Mouse (Mus musculus): ENCODE results near the gene Lemd1. TPM values are rescaled to one million over a fixed set of nuclear protein-coding genes. Genes with fewer than 3 reads are reported as not detected.
"Not testable (repeated sequence)": the region's sequence is repeated elsewhere in the genome, so short reads cannot be mapped to it uniquely, and the experiment has no call there.

The Lemd1 gene
- total RNA-seq, 2 experiments from 2014 or later, result not detected

- ATAC-seq (replicated peaks; ENCODE audit: low FRiP score, poor library complexity, severe bottlenecking), result no peak
Observed at GRCm38 (mm10) chr1:132234757-132235273, 43.6 kb downstream of the Lemd1 start.

- ATAC-seq (replicated peaks; ENCODE audit: low FRiP score, poor library complexity, severe bottlenecking), result peak; percentile 72; the same call in 1 of the 2 replicates
Observed at GRCm38 (mm10) chr1:132237585-132238159, 46.4 kb downstream of the Lemd1 start.

GRCm38 (mm10) chr1:132245010-132245409 is 53.8 kb downstream of the Lemd1 start:
- no peak for ATAC-seq (replicated peaks; ENCODE audit: low FRiP score, poor library complexity, severe bottlenecking)

GRCm38 (mm10) chr1:132246137-132246536 is 54.9 kb downstream of the Lemd1 start:
- ATAC-seq (replicated peaks; ENCODE audit: low FRiP score, poor library complexity, severe bottlenecking), result no peak

GRCm38 (mm10) chr1:132246641-132247040 is 55.4 kb downstream of the Lemd1 start:
- no peak for ATAC-seq (replicated peaks; ENCODE audit: low FRiP score, poor library complexity, severe bottlenecking)

GRCm38 (mm10) chr1:132254467-132254866 is 63.2 kb downstream of the Lemd1 start:
- ATAC-seq (replicated peaks; ENCODE audit: low FRiP score, poor library complexity, severe bottlenecking), result no peak

GRCm38 (mm10) chr1:132260331-132260730 is 69.1 kb downstream of the Lemd1 start:
- no peak for ATAC-seq (replicated peaks; ENCODE audit: low FRiP score, poor library complexity, severe bottlenecking)

- ATAC-seq (replicated peaks; ENCODE audit: low FRiP score, poor library complexity, severe bottlenecking), result 0 out of 2 replicates have a peak, but pooled peaks have one; percentile 31
Observed at GRCm38 (mm10) chr1:132261058-132261457, 69.8 kb downstream of the Lemd1 start.

GRCm38 (mm10) chr1:132263618-132264017 is 72.4 kb downstream of the Lemd1 start:
- ATAC-seq (replicated peaks; ENCODE audit: low FRiP score, poor library complexity, severe bottlenecking), result no peak

- peak; percentile 88 for ATAC-seq (replicated peaks; ENCODE audit: low FRiP score, poor library complexity, severe bottlenecking)
Observed at GRCm38 (mm10) chr1:132264577-132264976, 73.3 kb downstream of the Lemd1 start.

- no peak for ATAC-seq (replicated peaks; ENCODE audit: low FRiP score, poor library complexity, severe bottlenecking)
Observed at GRCm38 (mm10) chr1:132265211-132265859, 74.1 kb downstream of the Lemd1 start.

GRCm38 (mm10) chr1:132265936-132266335 is 74.7 kb downstream of the Lemd1 start:
- ATAC-seq (replicated peaks; ENCODE audit: low FRiP score, poor library complexity, severe bottlenecking), result no peak

- ATAC-seq (replicated peaks; ENCODE audit: low FRiP score, poor library complexity, severe bottlenecking), result no peak
Observed at GRCm38 (mm10) chr1:132266791-132267557, 75.7 kb downstream of the Lemd1 start.

GRCm38 (mm10) chr1:132267959-132268358 is 76.7 kb downstream of the Lemd1 start:
- ATAC-seq (replicated peaks; ENCODE audit: low FRiP score, poor library complexity, severe bottlenecking), result no peak

GRCm38 (mm10) chr1:132268418-132269060 is 77.3 kb downstream of the Lemd1 start:
- no peak for ATAC-seq (replicated peaks; ENCODE audit: low FRiP score, poor library complexity, severe bottlenecking)

GRCm38 (mm10) chr1:132271237-132271636 is 80.0 kb downstream of the Lemd1 start:
- no peak for ATAC-seq (replicated peaks; ENCODE audit: low FRiP score, poor library complexity, severe bottlenecking)

- ATAC-seq (replicated peaks; ENCODE audit: low FRiP score, poor library complexity, severe bottlenecking), result no peak
Observed at GRCm38 (mm10) chr1:132276694-132277093, 85.5 kb downstream of the Lemd1 start.

- no peak for ATAC-seq (replicated peaks; ENCODE audit: low FRiP score, poor library complexity, severe bottlenecking)
Observed at GRCm38 (mm10) chr1:132277124-132277523, 85.9 kb downstream of the Lemd1 start.

- not testable (repeated sequence) for ATAC-seq (replicated peaks; ENCODE audit: low FRiP score, poor library complexity, severe bottlenecking)
Observed at GRCm38 (mm10) chr1:132280636-132281035, 89.4 kb downstream of the Lemd1 start.

- ATAC-seq (replicated peaks; ENCODE audit: low FRiP score, poor library complexity, severe bottlenecking), result no peak
Observed at GRCm38 (mm10) chr1:132281523-132282176, 90.4 kb downstream of the Lemd1 start.
